Mouse (Mus musculus) heart, embryonic 14.5 days (tissue): ENCODE results near the gene Nme9. TPM values are rescaled to one million over a fixed set of nuclear protein-coding genes. Genes with fewer than 3 reads are reported as not detected.

Experiments used
- ATAC-seq: fragments of 200-750 bp; cut with Nextera tagmentation; 2 replicates; pipeline ENCODE4 v1.8.0; 2017; ENCODE audit warnings: low read depth, moderate TSS enrichment; ENCODE audit not compliant: insufficient number of reproducible peaks, insufficient read depth, low FRiP score
- H3K27ac ChIP-seq, 2 experiments: fragments of 200-500 bp in 1 of 2; fragments of 300-500 bp in 1 of 2; sonication (generic) in 1 of 2; replicated peaks in 1 of 2; 2 replicates each; pipeline ENCODE4 v1.5.1; 2012 to 2014; ENCODE audit warnings: low read depth in 2 of 2, low read length in 2 of 2, control low read depth in 1 of 2, mild to moderate bottlenecking in 1 of 2, mixed read lengths in 1 of 2; ENCODE audit not compliant: control insufficient read depth in 1 of 2, insufficient read depth in 1 of 2
- H3K27me3 ChIP-seq: fragments of 300-500 bp; sonication (generic); 2 replicates; pipeline ENCODE4 v1.6.1; 2014; ENCODE audit warnings: mild to moderate bottlenecking, low read length, control low read depth; ENCODE audit not compliant: control insufficient read depth, insufficient read depth
- H3K36me3 ChIP-seq: fragments of 300-500 bp; sonication (generic); 2 replicates; pipeline ENCODE4 v1.6.1; 2014; ENCODE audit warnings: mild to moderate bottlenecking, control low read depth, low read length, mixed read lengths; ENCODE audit not compliant: control insufficient read depth, insufficient read depth
- H3K4me1 ChIP-seq, 2 experiments: fragments of 200-500 bp in 1 of 2; fragments of 300-500 bp in 1 of 2; sonication (generic) in 1 of 2; 2 replicates each; pipeline ENCODE4 v1.6.1; 2012 to 2014; ENCODE audit warnings: low read length in 2 of 2, control low read depth in 1 of 2, mixed read lengths in 1 of 2; ENCODE audit not compliant: control insufficient read depth in 2 of 2, insufficient read depth in 2 of 2
- H3K4me2 ChIP-seq: fragments of 300-500 bp; sonication (generic); 2 replicates; pipeline ENCODE4 v1.6.1; 2014; ENCODE audit warnings: mild to moderate bottlenecking, low read length
- H3K4me3 ChIP-seq, 2 experiments: fragments of 200-500 bp in 1 of 2; fragments of 300-500 bp in 1 of 2; sonication (generic) in 1 of 2; 2 replicates each; pipeline ENCODE4 v1.5.1; 2012 to 2014; ENCODE audit warnings: low read length in 2 of 2, mild to moderate bottlenecking in 2 of 2, control low read depth in 1 of 2, low read depth in 1 of 2, moderate library complexity in 1 of 2; ENCODE audit not compliant: control insufficient read depth in 1 of 2, insufficient read depth in 1 of 2
- H3K9ac ChIP-seq: fragments of 300-500 bp; sonication (generic); 2 replicates; pipeline ENCODE4 v1.6.1; 2014; ENCODE audit warnings: mild to moderate bottlenecking, low read length
- H3K9me3 ChIP-seq: fragments of 300-500 bp; sonication (generic); 2 replicates; pipeline ENCODE4 v1.6.1; 2016; ENCODE audit warnings: low read length, control low read depth; ENCODE audit not compliant: control insufficient read depth
- WGBS: fragments of 180-500 bp; shearing (Covaris S2); extraction: QIAGEN DNeasy Blood & Tissue Kit; methylation state at CpG from one replicate; pipeline ENCODE4 v1.1.7; 2014; 5-methylcytosine and 5-hydroxymethylcytosine counted together
- polyA plus RNA-seq: library from polyadenylated mRNA; unstranded; fragments of >200 nt; fragmentation: Nextera tagmentation; extraction: Ambion mirVana; gene quantifications from 2 replicates; pipeline ENCODE4 v1.2.1, GENCODE M21; 2014

The Nme9 gene
- polyA plus RNA-seq, 1 experiment from 2014 or later: not detected

GRCm38 (mm10) chr9:99447323-99447722, 4.0 kb upstream of the Nme9 start:
- Histone ChIP-seq H3K4me1 (no peaks in the 10 kb centered on the region), H3K36me3 (no peaks in the 10 kb centered on the region), H3K4me2 (no peak overlapping the region), H3K4me3 (no peak overlapping the region), H3K9me3 (no peaks in the 10 kb centered on the region), H3K27ac (no peak overlapping the region), H3K27me3 (peaks cover 11% of the 10 kb centered on the region), H3K9ac (no peak overlapping the region)
- 76% methylated on average over 3 of the region's 3 CpGs for WGBS
- ATAC-seq: no peak

- no peaks in the 10 kb centered on the region for H3K4me1 ChIP-seq
Observed at GRCm38 (mm10) chr9:99449886-99450647, 1.2 kb upstream of the Nme9 start.

GRCm38 (mm10) chr9:99454211-99454610, 2.9 kb downstream of the Nme9 start:
- Histone ChIP-seq H3K9ac (no peak overlapping the region), H3K4me3 (no peak overlapping the region), H3K27ac (no peak overlapping the region), H3K4me2 (no peak overlapping the region), H3K36me3 (no peaks in the 10 kb centered on the region), H3K27me3 (peaks cover 11% of the 10 kb centered on the region), H3K4me1 (no peaks in the 10 kb centered on the region), H3K9me3 (no peaks in the 10 kb centered on the region)
- ATAC-seq: no peak
- WGBS: 75% methylated on average over 4 of the region's 4 CpGs

More at GRCm38 (mm10) chr9:99449886-99450647, 1.2 kb upstream of the Nme9 start:
- no peak overlapping the region for H3K4me2 ChIP-seq
- no peaks in the 10 kb centered on the region for H3K9me3 ChIP-seq
- WGBS: 39% methylated on average over 9 of the region's 9 CpGs
- no peak overlapping the region for H3K4me3 ChIP-seq
- H3K27ac ChIP-seq: no peak overlapping the region
- no peaks in the 10 kb centered on the region for H3K36me3 ChIP-seq
- no peak overlapping the region for H3K9ac ChIP-seq
- peaks cover 11% of the 10 kb centered on the region for H3K27me3 ChIP-seq
- no peak for ATAC-seq

GRCm38 (mm10) chr9:99458529-99459208, 7.4 kb downstream of the Nme9 start:
- H3K36me3 ChIP-seq: no peaks in the 10 kb centered on the region
- H3K4me3 ChIP-seq: no peak overlapping the region
- H3K27me3 ChIP-seq: no peaks in the 10 kb centered on the region
- H3K4me1 ChIP-seq: no peaks in the 10 kb centered on the region
- no peak overlapping the region for H3K27ac ChIP-seq
- no peaks in the 10 kb centered on the region for H3K9me3 ChIP-seq
- H3K4me2 ChIP-seq: no peak overlapping the region
- no peak for ATAC-seq
- 38% methylated on average over 12 of the region's 12 CpGs for WGBS
- no peak overlapping the region for H3K9ac ChIP-seq

GRCm38 (mm10) chr9:99459730-99460129, 8.5 kb downstream of the Nme9 start:
- Histone ChIP-seq H3K36me3 (no peaks in the 10 kb centered on the region), H3K9me3 (no peaks in the 10 kb centered on the region), H3K9ac (no peak overlapping the region), H3K4me2 (no peak overlapping the region), H3K27me3 (no peaks in the 10 kb centered on the region), H3K27ac (no peak overlapping the region), H3K4me3 (no peak overlapping the region), H3K4me1 (no peaks in the 10 kb centered on the region)
- 85% methylated on average over 4 of the region's 4 CpGs for WGBS
- no peak for ATAC-seq

- Histone ChIP-seq H3K27ac (no peak overlapping the region), H3K4me3 (no peak overlapping the region), H3K27me3 (no peaks in the 10 kb centered on the region), H3K9me3 (no peaks in the 10 kb centered on the region), H3K4me2 (no peak overlapping the region), H3K36me3 (no peaks in the 10 kb centered on the region), H3K9ac (no peak overlapping the region), H3K4me1 (no peaks in the 10 kb centered on the region)
- 72% methylated on average over 6 of the region's 6 CpGs for WGBS
- ATAC-seq: no peak
Observed at GRCm38 (mm10) chr9:99464876-99465275, 13.6 kb downstream of the Nme9 start.

- Histone ChIP-seq H3K36me3 (no peaks in the 10 kb centered on the region), H3K9me3 (no peaks in the 10 kb centered on the region), H3K27ac (no peak overlapping the region), H3K4me1 (no peaks in the 10 kb centered on the region), H3K4me2 (no peak overlapping the region), H3K27me3 (no peaks in the 10 kb centered on the region), H3K9ac (no peak overlapping the region), H3K4me3 (no peak overlapping the region)
- ATAC-seq: no peak
- WGBS: 79% methylated on average over 9 of the region's 9 CpGs
Observed at GRCm38 (mm10) chr9:99468572-99468971, 17.3 kb downstream of the Nme9 start.
